Mouse (Mus musculus): ENCODE data around the gene Rasa3. TPM values are rescaled to one million over a fixed set of nuclear protein-coding genes. Genes with fewer than 3 reads are reported as not detected.

The Rasa3 gene
- polyA plus RNA-seq, 1 experiment from 2014 or later, result 28.5 TPM

DNA sequence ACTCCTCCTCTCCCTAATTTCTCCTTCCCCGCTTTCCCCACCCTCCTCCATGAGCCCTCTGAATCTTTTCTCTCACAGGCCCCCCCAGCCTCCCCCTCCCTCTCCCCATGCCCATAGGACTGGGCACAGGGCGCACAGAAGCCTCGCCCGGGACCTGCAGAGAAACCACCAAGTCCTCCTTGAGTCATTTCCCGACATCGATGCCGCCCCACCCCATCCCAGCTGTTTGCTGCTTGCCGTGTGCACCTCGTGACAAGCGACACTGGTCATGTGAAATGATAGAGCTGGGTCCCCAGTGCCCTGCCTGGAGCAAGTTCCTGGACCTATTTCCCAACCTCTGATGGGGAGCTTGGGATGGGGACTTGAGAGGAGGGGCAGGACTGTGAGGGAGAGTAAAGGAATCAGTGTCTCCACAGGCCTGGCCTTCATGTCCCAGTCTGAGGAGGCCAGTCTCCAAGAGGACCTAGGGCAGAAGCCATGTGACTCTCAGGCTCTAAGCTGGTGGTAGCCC is 53.4 kb downstream of the Rasa3 start:
- Histone ChIP-seq H3K4me1 (ENCODE audit: insufficient read depth, low read depth, low read length) (peaks cover 29% of the 10 kb centered on the region; the same call in 1 of the 2 replicates), H3K27ac (ENCODE audit: low read length) (peak overlapping the region; percentile 90), H3K4me3 (ENCODE audit: low read depth, low read length) (no peak overlapping the region), H3K9me3 (ENCODE audit: low read length) (no peaks in the 10 kb centered on the region), H3K27me3 (replicated peaks; ENCODE audit: insufficient read depth, low read length) (no peaks in the 10 kb centered on the region), H3K36me3 (ENCODE audit: insufficient read depth, low read length) (0 out of 2 replicates have a peak, but pooled peaks cover 7% of the 10 kb centered on the region), H3K9ac (replicated peaks; ENCODE audit: low read depth) (no peak overlapping the region), H3K4me2 (replicated peaks; ENCODE audit: low read depth, low read length) (peak overlapping the region; percentile 17; the same call in 1 of the 2 replicates)
- TF ChIP-seq EP300 (IDR thresholded peaks at IDR 0.05) (peak; percentile 54), CTCF (IDR thresholded peaks at IDR 0.05) (no peak)
- peak; percentile 57 for ATAC-seq
- DNase-seq (ENCODE audit: low spot score), result peak; percentile 80
- 53% methylated on average over 10 of the region's 10 CpGs for whole genome bisulfite sequencing

DNA sequence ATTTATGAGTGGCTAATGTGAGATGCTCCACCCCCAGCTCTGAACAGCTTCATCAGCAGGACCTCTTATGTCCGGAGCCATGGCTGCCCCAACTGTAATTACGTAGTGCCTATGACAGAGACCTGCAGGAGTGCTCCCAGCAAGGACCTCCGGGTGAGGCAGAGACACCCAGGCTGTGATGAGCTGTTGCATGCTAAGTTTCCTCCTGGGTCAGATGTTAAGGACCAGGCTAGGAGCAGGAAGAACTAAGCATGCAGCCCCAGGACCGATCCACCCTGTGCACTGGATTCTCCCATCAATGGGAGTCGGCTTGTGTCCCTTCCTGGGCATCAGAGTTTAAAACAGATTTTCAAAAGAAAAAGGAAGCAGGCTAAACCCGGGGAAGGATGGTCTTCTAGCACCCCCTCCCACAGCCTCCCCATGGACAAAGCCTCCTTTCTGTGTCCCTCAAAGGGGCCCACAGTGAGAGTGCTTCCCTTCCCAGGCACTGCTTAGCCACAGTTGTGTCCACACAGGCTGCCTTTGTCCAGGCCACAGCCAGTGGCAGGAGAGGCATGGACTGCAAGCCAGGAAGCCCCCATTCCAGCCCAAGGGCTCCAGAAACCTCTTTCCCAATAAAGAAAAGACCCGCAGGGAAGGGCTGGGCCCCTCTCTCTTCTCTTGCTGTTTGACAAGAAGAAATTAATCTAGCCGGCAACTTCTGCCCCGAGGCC is 54.2 kb downstream of the Rasa3 start:
- WGBS, result 47% methylated on average over 9 of the region's 9 CpGs
- 0 out of 2 replicates have a peak, but pooled peaks cover 7% of the 10 kb centered on the region for H3K36me3 ChIP-seq (ENCODE audit: insufficient read depth, low read length)
- no peaks in the 10 kb centered on the region for H3K27me3 ChIP-seq (replicated peaks; ENCODE audit: insufficient read depth, low read length)
- no peak overlapping the region for H3K9ac ChIP-seq (replicated peaks; ENCODE audit: low read depth)
- ATAC-seq (no peak), DNase-seq (ENCODE audit: low spot score) (no peak)
- H3K4me2 ChIP-seq (replicated peaks; ENCODE audit: low read depth, low read length), result no peak overlapping the region
- H3K9me3 ChIP-seq (ENCODE audit: low read length), result no peaks in the 10 kb centered on the region
- H3K27ac ChIP-seq (ENCODE audit: low read length), result peak overlapping the region; percentile 90
- H3K4me3 ChIP-seq (ENCODE audit: low read depth, low read length), result no peak overlapping the region
- TF ChIP-seq CTCF (IDR thresholded peaks at IDR 0.05), result no peak
- no peak for TF ChIP-seq EP300 (IDR thresholded peaks at IDR 0.05)
- H3K4me1 ChIP-seq (ENCODE audit: insufficient read depth, low read depth, low read length), result peaks cover 29% of the 10 kb centered on the region; the same call in 1 of the 2 replicates

DNA sequence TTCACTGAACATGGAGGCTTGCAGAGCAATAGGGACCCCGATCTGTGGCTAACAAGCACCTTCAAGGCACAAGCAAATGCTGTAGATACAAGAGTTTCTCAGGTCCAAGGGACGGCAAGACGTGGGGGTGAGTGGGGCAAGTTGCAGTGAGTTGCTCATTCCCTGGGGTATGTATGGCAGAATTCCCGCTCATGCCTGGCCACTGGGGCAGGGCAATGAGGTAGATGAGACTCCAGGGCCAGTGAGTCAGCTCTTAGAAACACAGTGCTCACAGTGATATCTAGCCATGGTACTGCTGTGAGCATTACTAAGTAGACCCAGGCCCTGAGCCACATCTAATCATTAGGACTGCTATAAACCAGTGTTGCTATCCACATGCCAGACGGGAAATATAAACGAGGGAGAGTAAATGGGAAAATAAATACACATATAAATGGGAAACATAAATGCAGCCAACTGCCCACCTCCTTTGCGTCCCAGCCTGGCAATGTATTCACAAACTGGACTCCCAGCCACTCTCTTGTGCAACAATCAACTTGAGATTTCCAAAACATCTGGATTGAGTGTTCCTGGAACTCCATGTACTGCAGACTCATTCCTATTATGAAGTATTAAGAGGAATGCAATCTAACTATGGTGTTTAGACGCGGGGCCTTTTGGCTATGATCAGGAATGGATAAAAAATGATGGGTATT is 57.0 kb downstream of the Rasa3 start:
- Histone ChIP-seq H3K27ac (ENCODE audit: low read length) (peak overlapping the region; percentile 80), H3K4me2 (replicated peaks; ENCODE audit: low read depth, low read length) (no peak overlapping the region), H3K9me3 (ENCODE audit: low read length) (no peaks in the 10 kb centered on the region), H3K4me3 (ENCODE audit: low read depth, low read length) (no peak overlapping the region), H3K9ac (replicated peaks; ENCODE audit: low read depth) (no peak overlapping the region), H3K36me3 (ENCODE audit: insufficient read depth, low read length) (no peaks in the 10 kb centered on the region), H3K4me1 (ENCODE audit: insufficient read depth, low read depth, low read length) (peaks cover 29% of the 10 kb centered on the region; the same call in 1 of the 2 replicates), H3K27me3 (replicated peaks; ENCODE audit: insufficient read depth, low read length) (no peaks in the 10 kb centered on the region)
- ATAC-seq (peak; percentile 53), DNase-seq (ENCODE audit: low spot score) (peak; percentile 91)
- TF ChIP-seq CTCF (IDR thresholded peaks at IDR 0.05) (no peak), EP300 (IDR thresholded peaks at IDR 0.05) (peak; percentile 97)
- WGBS, result 68% methylated on average over 9 of the region's 9 CpGs

DNA sequence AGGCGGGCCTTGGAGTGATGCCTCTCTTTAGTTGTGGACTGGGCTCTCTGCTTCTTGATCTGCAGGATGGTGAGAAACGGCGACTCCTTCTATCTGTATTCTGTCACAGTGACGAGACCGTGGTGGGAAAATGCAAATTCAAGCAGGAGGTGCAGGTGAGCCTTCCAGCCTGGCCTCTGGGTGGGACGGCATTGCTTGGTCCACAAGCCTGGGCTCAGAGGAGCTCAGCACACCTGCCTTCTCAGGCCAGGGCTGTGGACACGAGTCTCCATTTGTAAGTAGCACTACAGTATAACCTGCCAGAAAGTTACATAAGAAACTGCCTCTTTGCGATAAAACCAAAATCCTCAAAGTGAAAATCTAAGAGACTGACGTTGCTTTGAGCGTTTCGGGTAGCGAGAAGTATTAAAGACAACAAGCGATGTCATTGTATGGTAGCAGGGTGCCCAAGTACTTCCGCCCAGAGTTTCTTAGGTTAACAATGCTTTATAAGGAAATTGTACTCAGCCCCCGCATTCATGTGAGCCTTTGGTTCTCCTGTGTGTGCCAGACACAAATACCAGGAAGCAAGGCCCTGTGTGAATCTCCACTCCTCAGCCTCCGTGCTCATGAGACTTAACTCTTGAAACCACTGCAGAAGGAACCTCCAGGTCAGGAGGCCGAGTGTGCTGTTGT is 60.4 kb downstream of the Rasa3 start:
- DNase-seq (ENCODE audit: low spot score) (peak; percentile 53), ATAC-seq (no peak; the same call in 1 of the 2 replicates)
- WGBS, result 60% methylated on average over 17 of the region's 17 CpGs
- no peak overlapping the region for H3K9ac ChIP-seq (replicated peaks; ENCODE audit: low read depth)
- TF ChIP-seq EP300 (IDR thresholded peaks at IDR 0.05) (0 out of 2 replicates have a peak, but pooled peaks have one; percentile 13), CTCF (IDR thresholded peaks at IDR 0.05) (no peak)
- H3K4me3 ChIP-seq (ENCODE audit: low read depth, low read length), result no peak overlapping the region
- no peaks in the 10 kb centered on the region for H3K9me3 ChIP-seq (ENCODE audit: low read length)
- no peak overlapping the region for H3K4me2 ChIP-seq (replicated peaks; ENCODE audit: low read depth, low read length)
- H3K27ac ChIP-seq (ENCODE audit: low read length), result no peak overlapping the region
- no peaks in the 10 kb centered on the region for H3K27me3 ChIP-seq (replicated peaks; ENCODE audit: insufficient read depth, low read length)
- H3K36me3 ChIP-seq (ENCODE audit: insufficient read depth, low read length), result peaks cover 7% of the 10 kb centered on the region
- H3K4me1 ChIP-seq (ENCODE audit: insufficient read depth, low read depth, low read length), result peaks cover 4% of the 10 kb centered on the region; the same call in 1 of the 2 replicates

DNA sequence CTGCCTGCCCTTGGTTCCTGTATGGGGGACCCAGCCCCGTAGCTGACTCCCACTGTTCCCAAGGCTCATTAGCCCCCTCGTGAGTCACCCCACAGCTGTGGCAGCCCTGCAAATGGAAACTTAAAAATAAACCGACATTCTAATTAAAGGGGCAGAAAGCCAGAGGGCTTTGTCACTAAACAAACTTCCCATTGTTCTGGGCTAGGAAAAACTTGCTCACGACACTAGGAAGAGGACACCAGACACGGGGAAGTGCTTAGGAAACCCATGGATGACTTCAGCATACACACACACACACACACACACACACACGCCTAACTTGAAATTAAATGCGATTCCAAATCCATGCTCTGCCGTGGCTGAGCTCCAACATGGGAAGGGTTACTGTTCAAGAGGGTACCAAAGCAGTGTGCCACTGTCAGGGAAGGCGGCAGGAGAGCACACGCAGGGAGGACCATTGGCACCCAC is 62.4 kb downstream of the Rasa3 start:
- TF ChIP-seq EP300 (IDR thresholded peaks at IDR 0.05), result peak; percentile 84
- TF ChIP-seq CTCF (IDR thresholded peaks at IDR 0.05), result peak; percentile 49
- Histone ChIP-seq H3K4me1 (ENCODE audit: insufficient read depth, low read depth, low read length) (no peaks in the 10 kb centered on the region), H3K9me3 (ENCODE audit: low read length) (no peaks in the 10 kb centered on the region), H3K27me3 (replicated peaks; ENCODE audit: insufficient read depth, low read length) (no peaks in the 10 kb centered on the region), H3K36me3 (ENCODE audit: insufficient read depth, low read length) (peaks cover 7% of the 10 kb centered on the region), H3K4me2 (replicated peaks; ENCODE audit: low read depth, low read length) (peak overlapping the region; percentile 19; the same call in 1 of the 2 replicates), H3K9ac (replicated peaks; ENCODE audit: low read depth) (no peak overlapping the region), H3K27ac (ENCODE audit: low read length) (no peak overlapping the region), H3K4me3 (ENCODE audit: low read depth, low read length) (no peak overlapping the region)
- DNase-seq (ENCODE audit: low spot score) (peak; percentile 67), ATAC-seq (peak; percentile 80)
- 39% methylated on average over 10 of the region's 10 CpGs for WGBS

Measured in lung, postnatal 0 days (tissue).